In the genomic region with DNA sequence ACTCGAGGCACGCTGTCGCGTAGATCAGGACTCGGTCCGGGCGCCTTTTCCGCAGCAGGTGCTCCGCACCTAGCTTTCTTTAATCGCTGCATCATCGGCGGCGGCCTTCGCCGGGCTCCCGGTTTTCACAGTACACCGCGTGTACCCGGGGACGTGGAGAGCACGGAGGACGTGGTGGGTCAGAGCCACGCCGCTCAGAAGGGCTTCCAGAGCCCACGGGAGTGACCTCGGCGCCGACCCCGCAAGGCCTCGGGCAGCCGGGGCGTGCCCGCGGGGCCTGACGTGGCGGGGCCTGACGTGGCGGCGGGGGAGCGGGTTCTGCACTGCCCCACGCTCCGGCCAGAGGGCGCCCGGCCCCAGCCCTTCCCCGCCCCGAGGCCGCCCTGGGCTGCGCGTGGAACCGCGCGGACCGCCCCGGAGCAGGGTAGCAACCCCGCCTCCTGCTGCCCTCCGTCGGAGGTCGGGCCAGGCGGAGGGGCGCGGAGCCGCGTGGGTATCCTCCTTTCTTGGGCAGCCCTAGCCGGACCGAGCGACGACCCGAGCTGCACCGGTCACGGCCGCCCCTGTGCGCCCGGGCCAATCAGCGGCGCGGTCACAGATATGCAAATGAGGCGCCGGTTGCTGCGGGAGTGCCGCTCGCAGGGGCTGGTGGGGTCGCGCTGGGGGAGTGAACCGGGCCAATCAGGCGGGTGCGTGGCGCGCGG, we compare ENCODE assay signal across 8 mouse cellular contexts.
A peak's percentile ranks its signal among the peaks of the same experiment; 100 is the strongest.
DNase-seq lines count a peak whose midpoint lies in the region; ATAC-seq and TF ChIP-seq lines count a peak whose summit lies in the region.

No protein-coding gene starts in this region.

- no peak for TF ChIP-seq EP300 in ES-Bruce4 (IDR thresholded peaks at IDR 0.05; ENCODE audit: insufficient read depth, low read depth, low read length)
- TF ChIP-seq EP300 in heart, postnatal 0 days (IDR thresholded peaks at IDR 0.05; ENCODE audit: low read depth) = no peak

- peaks cover 1% of the 10 kb centered on the region for H3K4me1 ChIP-seq in ES-Bruce4 (ENCODE audit: control insufficient read depth, insufficient read depth, low read length)
- H3K4me1 ChIP-seq in forebrain, embryonic 12.5 days = peaks cover 15% of the 10 kb centered on the region
- no peaks in the 10 kb centered on the region for H3K4me1 ChIP-seq in heart, postnatal 0 days (ENCODE audit: control insufficient read depth, insufficient read depth)
- peaks cover 14% of the 10 kb centered on the region for H3K4me1 ChIP-seq in liver, embryonic 15.5 days (replicated peaks)
- no peaks in the 10 kb centered on the region for H3K4me1 ChIP-seq in neural tube, embryonic 11.5 days (ENCODE audit: control insufficient read depth, insufficient read depth, low read length)
- peaks cover 3% of the 10 kb centered on the region for H3K4me1 ChIP-seq in stomach, embryonic 16.5 days (ENCODE audit: control insufficient read depth, insufficient read depth, low read length)

- peak overlapping the region; percentile 100 for H3K4me2 ChIP-seq in forebrain, embryonic 12.5 days
- peak overlapping the region; percentile 86 for H3K4me2 ChIP-seq in heart, postnatal 0 days (ENCODE audit: low read depth, low read length)
- peak overlapping the region; percentile 96 for H3K4me2 ChIP-seq in liver, embryonic 15.5 days
- H3K4me2 ChIP-seq in neural tube, embryonic 11.5 days (ENCODE audit: low read depth) = peak overlapping the region; percentile 100
- H3K4me2 ChIP-seq in stomach, embryonic 16.5 days (ENCODE audit: low read depth, low read length) = peak overlapping the region; percentile 59

- H3K27me3 ChIP-seq in ES-Bruce4 (ENCODE audit: control insufficient read depth, insufficient read depth, low read length, poor library complexity, severe bottlenecking) = no peaks in the 10 kb centered on the region
- H3K27me3 ChIP-seq in forebrain, embryonic 12.5 days = 0 out of 2 replicates have a peak, but pooled peaks cover 7% of the 10 kb centered on the region
- H3K27me3 ChIP-seq in heart, postnatal 0 days (ENCODE audit: control insufficient read depth, insufficient read depth, low read length) = no peaks in the 10 kb centered on the region
- H3K27me3 ChIP-seq in liver, embryonic 15.5 days = peaks cover 10% of the 10 kb centered on the region
- no peaks in the 10 kb centered on the region for H3K27me3 ChIP-seq in neural tube, embryonic 11.5 days (ENCODE audit: control insufficient read depth, insufficient read depth, low read length)
- H3K27me3 ChIP-seq in stomach, embryonic 16.5 days (ENCODE audit: control insufficient read depth, insufficient read depth, low read length) = no peaks in the 10 kb centered on the region

- under 1% methylated on average over 72 of the region's 89 CpGs for WGBS in forebrain, embryonic 12.5 days
- under 1% methylated on average over 42 of the region's 89 CpGs for WGBS in heart, postnatal 0 days
- under 1% methylated on average over 89 of the region's 89 CpGs for WGBS in liver, embryonic 15.5 days (ENCODE audit: insufficient replicate concordance)
- under 1% methylated on average over 79 of the region's 89 CpGs for WGBS in neural tube, embryonic 11.5 days
- under 1% methylated on average over 75 of the region's 89 CpGs for WGBS in stomach, embryonic 16.5 days

- DNase-seq in c-Kit-positive CD71-positive TER-119-positive erythroid progenitor cells, embryonic 14.5 days (ENCODE audit: low spot score) = peak; percentile 81
- DNase-seq in heart, postnatal 0 days (ENCODE audit: low spot score) = peak; percentile 91
- peak; percentile 97 to 98 for DNase-seq in kidney, postnatal 4 days
- peak; percentile 92 for DNase-seq in neural tube, embryonic 11.5 days (ENCODE audit: low spot score)

- TF ChIP-seq POLR2A in ES-Bruce4 (IDR thresholded peaks at IDR 0.05; ENCODE audit: insufficient read depth, low read length) = no peak

- TF ChIP-seq CTCF in ES-Bruce4 (IDR thresholded peaks at IDR 0.05; ENCODE audit: low read depth, low read length) = peak; percentile 2
- peak; percentile 43 for TF ChIP-seq CTCF in heart, postnatal 0 days (IDR thresholded peaks at IDR 0.05; ENCODE audit: low read depth)

- no peaks in the 10 kb centered on the region for H3K9me3 ChIP-seq in ES-Bruce4 (replicated peaks; ENCODE audit: control insufficient read depth, insufficient read depth, low read length, poor library complexity, severe bottlenecking)
- H3K9me3 ChIP-seq in forebrain, embryonic 12.5 days = no peaks in the 10 kb centered on the region
- no peaks in the 10 kb centered on the region for H3K9me3 ChIP-seq in heart, postnatal 0 days (replicated peaks; ENCODE audit: control insufficient read depth, low read length)
- H3K9me3 ChIP-seq in liver, embryonic 15.5 days (replicated peaks) = no peaks in the 10 kb centered on the region
- no peaks in the 10 kb centered on the region for H3K9me3 ChIP-seq in neural tube, embryonic 11.5 days (ENCODE audit: control insufficient read depth, low read length)
- H3K9me3 ChIP-seq in stomach, embryonic 16.5 days (replicated peaks; ENCODE audit: control insufficient read depth, low read length) = no peaks in the 10 kb centered on the region

- peak overlapping the region; percentile 83 for H3K4me3 ChIP-seq in ES-Bruce4 (ENCODE audit: low read depth, low read length)
- H3K4me3 ChIP-seq in forebrain, embryonic 12.5 days (replicated peaks) = peak overlapping the region; percentile 91
- H3K4me3 ChIP-seq in heart, postnatal 0 days (ENCODE audit: low read depth, low read length) = peak overlapping the region; percentile 92
- H3K4me3 ChIP-seq in liver, embryonic 15.5 days (replicated peaks) = peak overlapping the region; percentile 84
- H3K4me3 ChIP-seq in neural tube, embryonic 11.5 days (ENCODE audit: low read depth, low read length) = peak overlapping the region; percentile 58
- peak overlapping the region; percentile 73 for H3K4me3 ChIP-seq in stomach, embryonic 16.5 days (replicated peaks; ENCODE audit: low read length)

- ATAC-seq in forebrain, embryonic 12.5 days (ENCODE audit: low FRiP score) = peak; percentile 97
- peak; percentile 96 for ATAC-seq in heart, postnatal 0 days (ENCODE audit: insufficient read depth, low read depth)
- peak; percentile 97 for ATAC-seq in liver, embryonic 15.5 days (ENCODE audit: insufficient read depth)
- ATAC-seq in neural tube, embryonic 11.5 days (ENCODE audit: insufficient read depth, low FRiP score, low TSS enrichment) = peak; percentile 96
- ATAC-seq in stomach, embryonic 16.5 days (ENCODE audit: insufficient read depth, low FRiP score) = peak; percentile 98

- H3K36me3 ChIP-seq in ES-Bruce4 (ENCODE audit: control insufficient read depth, insufficient read depth, low read length, poor library complexity, severe bottlenecking) = peaks cover 2% of the 10 kb centered on the region; the same call in 1 of the 2 replicates
- no peaks in the 10 kb centered on the region for H3K36me3 ChIP-seq in forebrain, embryonic 12.5 days (replicated peaks)
- H3K36me3 ChIP-seq in heart, postnatal 0 days (replicated peaks; ENCODE audit: control insufficient read depth, insufficient read depth, low read length) = no peaks in the 10 kb centered on the region
- no peaks in the 10 kb centered on the region for H3K36me3 ChIP-seq in liver, embryonic 15.5 days (replicated peaks)
- no peaks in the 10 kb centered on the region for H3K36me3 ChIP-seq in neural tube, embryonic 11.5 days (ENCODE audit: control insufficient read depth, insufficient read depth, low read length)
- H3K36me3 ChIP-seq in stomach, embryonic 16.5 days (ENCODE audit: control insufficient read depth, insufficient read depth, low read length) = no peaks in the 10 kb centered on the region

- H3K9ac ChIP-seq in ES-Bruce4 (ENCODE audit: low read depth, poor library complexity, severe bottlenecking) = peak overlapping the region; percentile 88
- peak overlapping the region; percentile 87 for H3K9ac ChIP-seq in forebrain, embryonic 12.5 days
- peak overlapping the region; percentile 83 for H3K9ac ChIP-seq in heart, postnatal 0 days (replicated peaks; ENCODE audit: low read depth, low read length)
- H3K9ac ChIP-seq in liver, embryonic 15.5 days = peak overlapping the region; percentile 74
- peak overlapping the region; percentile 79 for H3K9ac ChIP-seq in neural tube, embryonic 11.5 days (ENCODE audit: low read length)
- H3K9ac ChIP-seq in stomach, embryonic 16.5 days (ENCODE audit: low read length) = peak overlapping the region; percentile 83

- H3K27ac ChIP-seq in ES-Bruce4 (ENCODE audit: insufficient read depth, low read length) = peak overlapping the region; percentile 93
- peak overlapping the region; percentile 86 for H3K27ac ChIP-seq in forebrain, embryonic 12.5 days
- peak overlapping the region; percentile 84 for H3K27ac ChIP-seq in heart, postnatal 0 days (ENCODE audit: low read depth)
- peak overlapping the region; percentile 84 for H3K27ac ChIP-seq in liver, embryonic 15.5 days (replicated peaks)
- peak overlapping the region; percentile 87 for H3K27ac ChIP-seq in neural tube, embryonic 11.5 days (ENCODE audit: low read depth, low read length)
- H3K27ac ChIP-seq in stomach, embryonic 16.5 days (ENCODE audit: low read length) = peak overlapping the region; percentile 82

Comparison
In these comparisons a context has a peak if more than half of its experiments do, and no peak if none do; other contexts are left out.
1. Peak in every context shown above with its lines: DNase-seq, ATAC-seq, H3K4me3 ChIP-seq and H3K27ac ChIP-seq.